Mouse (Mus musculus) limb, embryonic 13.5 days (tissue): ENCODE data around the gene Shroom3. TPM values are rescaled to one million over a fixed set of nuclear protein-coding genes. Genes with fewer than 3 reads are reported as not detected.
A peak's percentile ranks its signal among the peaks of the same experiment; 100 is the strongest.

Experiments
- ATAC-seq: fragments of 200-750 bp; cut with Nextera tagmentation; 2 replicates; pipeline ENCODE4 v1.8.0; 2017; ENCODE audit warnings: low read depth, moderate number of reproducible peaks, moderate TSS enrichment; ENCODE audit not compliant: low FRiP score
- H3K27ac ChIP-seq: fragments of 300-500 bp; sonication (generic); 2 replicates; pipeline ENCODE4 v1.5.1; 2015; ENCODE audit warnings: inconsistent platforms, mild to moderate bottlenecking, moderate library complexity
- H3K27me3 ChIP-seq: fragments of 300-500 bp; sonication (generic); 2 replicates; pipeline ENCODE4 v1.6.1; 2015; ENCODE audit warnings: mild to moderate bottlenecking, inconsistent platforms
- H3K36me3 ChIP-seq: fragments of 300-500 bp; sonication (generic); 2 replicates; pipeline ENCODE4 v1.6.1; 2015; ENCODE audit warnings: inconsistent platforms, mild to moderate bottlenecking, moderate library complexity
- H3K4me1 ChIP-seq: fragments of 300-500 bp; sonication (generic); 2 replicates; pipeline ENCODE4 v1.6.1; 2015; ENCODE audit warnings: inconsistent platforms
- H3K4me2 ChIP-seq: fragments of 300-500 bp; sonication (generic); replicated peaks from 2 replicates; pipeline ENCODE4 v1.6.1; 2015; ENCODE audit warnings: inconsistent platforms, mild to moderate bottlenecking, moderate library complexity
- H3K4me3 ChIP-seq: fragments of 300-500 bp; sonication (generic); 2 replicates; pipeline ENCODE4 v1.5.1; 2015; ENCODE audit warnings: moderate library complexity, mild to moderate bottlenecking, inconsistent platforms
- H3K9ac ChIP-seq: fragments of 300-500 bp; sonication (generic); 2 replicates; pipeline ENCODE4 v1.6.1; 2015; ENCODE audit warnings: mild to moderate bottlenecking, inconsistent platforms
- H3K9me3 ChIP-seq: fragments of 300-500 bp; sonication (generic); 2 replicates; pipeline ENCODE4 v1.6.1; 2016; ENCODE audit warnings: inconsistent platforms
- WGBS: fragments of 180-500 bp; shearing (Covaris S2); methylation state at CpG from one replicate; pipeline ENCODE4 v1.1.7; 2015; 5-methylcytosine and 5-hydroxymethylcytosine counted together
- polyA plus RNA-seq: library from polyadenylated mRNA; unstranded; fragments of >200 nt; fragmentation: Nextera tagmentation; extraction: Ambion mirVana; gene quantifications from 2 replicates; pipeline ENCODE4 v1.2.1, GENCODE M21; 2015

The Shroom3 gene
- polyA plus RNA-seq, 1 experiment from 2014 or later = 3.8 TPM

GRCm38 (mm10) chr5:92843850-92844785 is 160.9 kb downstream of the Shroom3 start:
- Histone ChIP-seq H3K4me1 (peaks cover 13% of the 10 kb centered on the region), H3K9ac (no peak overlapping the region), H3K36me3 (no peaks in the 10 kb centered on the region), H3K4me3 (no peak overlapping the region), H3K4me2 (no peak overlapping the region), H3K27me3 (no peaks in the 10 kb centered on the region), H3K27ac (no peak overlapping the region), H3K9me3 (no peaks in the 10 kb centered on the region)
- no peak for ATAC-seq
- WGBS = 39% methylated on average over 20 of the region's 20 CpGs

GRCm38 (mm10) chr5:92849743-92850142 is 166.5 kb downstream of the Shroom3 start:
- H3K4me3 ChIP-seq = no peak overlapping the region
- H3K36me3 ChIP-seq = no peaks in the 10 kb centered on the region
- H3K9me3 ChIP-seq = no peaks in the 10 kb centered on the region
- no peak overlapping the region for H3K27ac ChIP-seq
- H3K9ac ChIP-seq = no peak overlapping the region
- no peak for ATAC-seq
- WGBS = 93% methylated on average over 6 of the region's 6 CpGs
- no peaks in the 10 kb centered on the region for H3K27me3 ChIP-seq
- peaks cover 1% of the 10 kb centered on the region; the same call in 1 of the 2 replicates for H3K4me1 ChIP-seq
- H3K4me2 ChIP-seq = no peak overlapping the region

GRCm38 (mm10) chr5:92850925-92851324 is 167.7 kb downstream of the Shroom3 start:
- no peaks in the 10 kb centered on the region for H3K27me3 ChIP-seq

GRCm38 (mm10) chr5:92854983-92855382 is 171.7 kb downstream of the Shroom3 start:
- whole genome bisulfite sequencing = 76% methylated on average over 4 of the region's 4 CpGs
- no peak overlapping the region for H3K4me3 ChIP-seq
- no peak for ATAC-seq
- no peaks in the 10 kb centered on the region for H3K36me3 ChIP-seq
- no peaks in the 10 kb centered on the region for H3K9me3 ChIP-seq
- peaks cover 12% of the 10 kb centered on the region for H3K4me1 ChIP-seq
- no peak overlapping the region for H3K4me2 ChIP-seq
- no peak overlapping the region for H3K9ac ChIP-seq
- H3K27me3 ChIP-seq = no peaks in the 10 kb centered on the region
- H3K27ac ChIP-seq = no peak overlapping the region

More at GRCm38 (mm10) chr5:92850925-92851324, 167.7 kb downstream of the Shroom3 start:
- Histone ChIP-seq H3K4me1 (peaks cover 2% of the 10 kb centered on the region), H3K36me3 (no peaks in the 10 kb centered on the region), H3K4me2 (no peak overlapping the region), H3K4me3 (no peak overlapping the region), H3K9ac (no peak overlapping the region), H3K27ac (no peak overlapping the region), H3K9me3 (no peaks in the 10 kb centered on the region)
- no peak for ATAC-seq
- WGBS = 69% methylated on average over 3 of the region's 3 CpGs

- ATAC-seq = no peak
- 24% methylated on average over 15 of the region's 15 CpGs for WGBS
- no peaks in the 10 kb centered on the region for H3K36me3 ChIP-seq
- H3K27ac ChIP-seq = no peak overlapping the region
- H3K4me1 ChIP-seq = peaks cover 12% of the 10 kb centered on the region
- H3K27me3 ChIP-seq = no peaks in the 10 kb centered on the region
- H3K9me3 ChIP-seq = no peaks in the 10 kb centered on the region
- no peak overlapping the region for H3K4me3 ChIP-seq
- peak overlapping the region; percentile 41 for H3K4me2 ChIP-seq
- H3K9ac ChIP-seq = no peak overlapping the region
Observed at GRCm38 (mm10) chr5:92856346-92856745, 173.1 kb downstream of the Shroom3 start.

- H3K9ac ChIP-seq = no peak overlapping the region
- 60% methylated on average over 7 of the region's 7 CpGs for WGBS
- no peak overlapping the region for H3K4me2 ChIP-seq
- H3K27me3 ChIP-seq = no peaks in the 10 kb centered on the region
- no peak overlapping the region for H3K4me3 ChIP-seq
- H3K27ac ChIP-seq = no peak overlapping the region
- no peak for ATAC-seq
- no peaks in the 10 kb centered on the region for H3K36me3 ChIP-seq
- no peaks in the 10 kb centered on the region for H3K9me3 ChIP-seq
- peaks cover 16% of the 10 kb centered on the region for H3K4me1 ChIP-seq
Observed at GRCm38 (mm10) chr5:92857177-92857576, 173.9 kb downstream of the Shroom3 start.

GRCm38 (mm10) chr5:92858104-92858503 is 174.9 kb downstream of the Shroom3 start:
- no peak overlapping the region for H3K4me2 ChIP-seq
- H3K27ac ChIP-seq = no peak overlapping the region
- H3K4me3 ChIP-seq = no peak overlapping the region
- no peak for ATAC-seq
- peaks cover 16% of the 10 kb centered on the region for H3K4me1 ChIP-seq
- no peaks in the 10 kb centered on the region for H3K27me3 ChIP-seq
- H3K36me3 ChIP-seq = no peaks in the 10 kb centered on the region
- WGBS = 89% methylated on average over 3 of the region's 3 CpGs
- H3K9me3 ChIP-seq = no peaks in the 10 kb centered on the region
- H3K9ac ChIP-seq = no peak overlapping the region

- ATAC-seq = no peak
- H3K36me3 ChIP-seq = no peaks in the 10 kb centered on the region
- no peaks in the 10 kb centered on the region for H3K9me3 ChIP-seq
- no peak overlapping the region for H3K27ac ChIP-seq
- no peak overlapping the region for H3K4me3 ChIP-seq
- H3K4me1 ChIP-seq = peaks cover 16% of the 10 kb centered on the region
- no peak overlapping the region for H3K4me2 ChIP-seq
- WGBS = 89% methylated on average over 4 of the region's 4 CpGs
- no peaks in the 10 kb centered on the region for H3K27me3 ChIP-seq
- no peak overlapping the region for H3K9ac ChIP-seq
Observed at GRCm38 (mm10) chr5:92858576-92858975, 175.3 kb downstream of the Shroom3 start.

- Histone ChIP-seq H3K4me2 (no peak overlapping the region), H3K4me1 (peaks cover 11% of the 10 kb centered on the region), H3K27me3 (no peaks in the 10 kb centered on the region), H3K9ac (no peak overlapping the region), H3K27ac (no peak overlapping the region), H3K9me3 (no peaks in the 10 kb centered on the region), H3K4me3 (no peak overlapping the region), H3K36me3 (no peaks in the 10 kb centered on the region)
- WGBS = 74% methylated on average over 10 of the region's 10 CpGs
- no peak for ATAC-seq
Observed at GRCm38 (mm10) chr5:92861416-92862112, 178.3 kb downstream of the Shroom3 start.

GRCm38 (mm10) chr5:92865090-92865489 is 181.9 kb downstream of the Shroom3 start:
- Histone ChIP-seq H3K4me2 (no peak overlapping the region), H3K9me3 (no peaks in the 10 kb centered on the region), H3K4me1 (peaks cover 12% of the 10 kb centered on the region), H3K4me3 (no peak overlapping the region), H3K27ac (no peak overlapping the region), H3K9ac (no peak overlapping the region), H3K36me3 (no peaks in the 10 kb centered on the region), H3K27me3 (no peaks in the 10 kb centered on the region)
- WGBS = 62% methylated on average over 4 of the region's 4 CpGs
- ATAC-seq = no peak

GRCm38 (mm10) chr5:92866546-92866945 is 183.3 kb downstream of the Shroom3 start:
- Histone ChIP-seq H3K9me3 (no peaks in the 10 kb centered on the region), H3K4me3 (no peak overlapping the region), H3K4me2 (no peak overlapping the region), H3K36me3 (no peaks in the 10 kb centered on the region), H3K27me3 (no peaks in the 10 kb centered on the region), H3K4me1 (peaks cover 12% of the 10 kb centered on the region), H3K27ac (no peak overlapping the region), H3K9ac (no peak overlapping the region)
- 41% methylated on average over 8 of the region's 8 CpGs for WGBS
- ATAC-seq = no peak

- Histone ChIP-seq H3K9me3 (no peaks in the 10 kb centered on the region), H3K9ac (no peak overlapping the region), H3K4me3 (no peak overlapping the region), H3K27ac (no peak overlapping the region), H3K36me3 (no peaks in the 10 kb centered on the region), H3K4me1 (peaks cover 7% of the 10 kb centered on the region), H3K4me2 (no peak overlapping the region), H3K27me3 (no peaks in the 10 kb centered on the region)
- WGBS = 26% methylated on average over 4 of the region's 4 CpGs
- ATAC-seq = no peak
Observed at GRCm38 (mm10) chr5:92867253-92867652, 184.0 kb downstream of the Shroom3 start.
